Mouse (Mus musculus) MEL (cell line): Measurements from ENCODE around the gene Htr3b.

Experiments
- CHD1 ChIP-seq: IDR thresholded peaks from 2 replicates; pipeline ENCODE4 v1.6.1; 2012; ENCODE audit warnings: low read depth, mild to moderate bottlenecking, inconsistent platforms, low read length, improper control_type of control experiment
- CTCF ChIP-seq, 3 experiments: IDR thresholded peaks in 2 of 3; conservative IDR thresholded peaks in 1 of 3; 2 replicates each; pipeline ENCODE4 v1.5.1; 2011 to 2012; ENCODE audit warnings: low read length in 3 of 3, low read depth in 2 of 3, mild to moderate bottlenecking in 2 of 3, improper control_type of control experiment in 1 of 3, inconsistent platforms in 1 of 3, mixed read lengths in 1 of 3, moderate library complexity in 1 of 3; ENCODE audit not compliant: control insufficient read depth in 1 of 3, insufficient read depth in 1 of 3, poor library complexity in 1 of 3, severe bottlenecking in 1 of 3
- KAT2A ChIP-seq: conservative IDR thresholded peaks from 2 replicates; pipeline ENCODE4 v1.6.1; 2012; ENCODE audit warnings: low read depth, low read length, improper control_type of control experiment, inconsistent platforms
- POLR2A ChIP-seq, 2 experiments: IDR thresholded peaks; 2 replicates each; pipeline ENCODE4 v1.6.1; 2011 to 2012; ENCODE audit warnings: low read length in 2 of 2, mild to moderate bottlenecking in 2 of 2, control low read depth in 1 of 2, improper control_type of control experiment in 1 of 2, low read depth in 1 of 2, moderate library complexity in 1 of 2; ENCODE audit not compliant: control insufficient read depth in 1 of 2, insufficient read depth in 1 of 2, poor library complexity in 1 of 2
- SMC3 ChIP-seq: IDR thresholded peaks from 2 replicates; pipeline ENCODE4 v1.6.1; 2011; ENCODE audit warnings: low read depth, low read length, improper control_type of control experiment
- TAL1 ChIP-seq: IDR thresholded peaks from 2 replicates; pipeline ENCODE4 v1.6.1; 2012; ENCODE audit warnings: mild to moderate bottlenecking, inconsistent platforms, low read length, moderate library complexity, mixed read lengths
- UBTF ChIP-seq: IDR thresholded peaks from 2 replicates; pipeline ENCODE4 v1.6.1; 2012; ENCODE audit warnings: low read depth, mild to moderate bottlenecking, inconsistent platforms, low read length, improper control_type of control experiment, moderate library complexity, borderline replicate concordance; ENCODE audit not compliant: insufficient read depth
- USF2 ChIP-seq, 2 experiments: IDR thresholded peaks; 2 replicates each; pipeline ENCODE4 v1.6.1; 2011 to 2012; ENCODE audit warnings: improper control_type of control experiment in 2 of 2, low read length in 2 of 2, borderline replicate concordance in 1 of 2, inconsistent platforms in 1 of 2, low read depth in 1 of 2, mild to moderate bottlenecking in 1 of 2; ENCODE audit not compliant: insufficient read depth in 1 of 2
- ZMIZ1 ChIP-seq: IDR thresholded peaks from 2 replicates; pipeline ENCODE4 v1.6.1; 2012; ENCODE audit warnings: low read depth, mild to moderate bottlenecking, inconsistent platforms, low read length, improper control_type of control experiment, moderate library complexity

GRCm38 (mm10) chr9:48976661-48977355 lies 12.0 kb upstream of the Htr3b start:
- no peak for TF ChIP-seq SMC3
- TF ChIP-seq CTCF (IDR thresholded peaks at IDR 0.05 in 2 of 3, conservative IDR thresholded peaks at IDR 0.05 in 1 of 3; ENCODE audit: control insufficient read depth in 1 of 3, insufficient read depth in 1 of 3, low read depth in 2 of 3, low read length in 3 of 3, poor library complexity in 1 of 3, severe bottlenecking in 1 of 3): no peak
- TF ChIP-seq TAL1: no peak
- TF ChIP-seq POLR2A (IDR thresholded peaks at IDR 0.05; ENCODE audit: control insufficient read depth in 1 of 2, insufficient read depth in 1 of 2, low read depth in 1 of 2, low read length in 2 of 2, poor library complexity in 1 of 2): no peak
- no peak for TF ChIP-seq ZMIZ1
- no peak for TF ChIP-seq KAT2A
- TF ChIP-seq CHD1: no peak
- no peak for TF ChIP-seq UBTF
- no peak for TF ChIP-seq USF2 (IDR thresholded peaks at IDR 0.05; ENCODE audit: borderline replicate concordance in 1 of 2, insufficient read depth in 1 of 2, low read depth in 1 of 2, low read length in 2 of 2)
